Mouse (Mus musculus): ENCODE measurements around the gene Tex9.

Gene Tex9

GRCm38 (mm10) chr9:72492194-72492565 is at the start of gene Tex9:
Gene Tex9, minus strand, starts transcription at chr9:72492212.
- DNase-seq (ENCODE audit: low spot score in 2 of 2): no peak

GRCm38 (mm10) chr9:72537086-72537485 is 45.1 kb upstream of the Tex9 start:
- no peak for DNase-seq (ENCODE audit: low spot score in 2 of 2)

GRCm38 (mm10) chr9:72535394-72535793 is 43.4 kb upstream of the Tex9 start:
- no peak for DNase-seq (ENCODE audit: low spot score in 2 of 2)

DNA sequence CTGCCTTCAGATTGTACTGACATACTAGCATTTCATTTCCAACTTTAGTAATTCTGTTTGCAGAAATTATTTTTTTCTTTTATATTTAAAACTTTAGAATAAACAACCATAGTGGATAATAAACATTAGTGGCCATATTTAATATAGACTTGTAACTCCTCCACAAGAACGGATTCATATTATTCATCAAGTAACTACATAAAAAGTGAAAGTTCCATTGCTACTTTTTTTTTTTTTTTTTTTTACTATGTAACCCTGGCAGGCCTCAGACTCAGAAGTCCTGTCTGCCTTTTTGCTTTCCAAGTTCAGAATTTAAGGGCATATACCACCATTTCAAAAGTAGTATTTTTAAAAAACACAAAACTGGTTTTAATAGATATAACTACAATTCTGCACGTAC is 43.0 kb upstream of the Tex9 start:
- no peak for DNase-seq (ENCODE audit: low spot score in 2 of 2)

DNA sequence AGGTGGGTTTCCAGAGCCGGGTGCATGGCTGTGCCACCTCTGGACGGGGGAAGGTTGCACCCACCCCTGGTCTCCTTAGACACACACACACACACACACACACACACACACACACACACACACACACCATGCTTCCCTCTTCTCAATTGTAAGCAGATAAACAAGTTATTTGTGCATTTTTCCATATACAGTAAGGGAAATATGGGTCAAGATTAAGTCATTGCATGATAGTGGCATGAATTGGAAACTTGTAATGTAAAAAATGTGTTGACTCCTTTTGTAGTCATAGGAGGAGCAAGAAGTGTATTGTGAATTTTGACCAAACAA is 41.0 kb upstream of the Tex9 start:
- no peak for DNase-seq (ENCODE audit: low spot score in 2 of 2)

DNA sequence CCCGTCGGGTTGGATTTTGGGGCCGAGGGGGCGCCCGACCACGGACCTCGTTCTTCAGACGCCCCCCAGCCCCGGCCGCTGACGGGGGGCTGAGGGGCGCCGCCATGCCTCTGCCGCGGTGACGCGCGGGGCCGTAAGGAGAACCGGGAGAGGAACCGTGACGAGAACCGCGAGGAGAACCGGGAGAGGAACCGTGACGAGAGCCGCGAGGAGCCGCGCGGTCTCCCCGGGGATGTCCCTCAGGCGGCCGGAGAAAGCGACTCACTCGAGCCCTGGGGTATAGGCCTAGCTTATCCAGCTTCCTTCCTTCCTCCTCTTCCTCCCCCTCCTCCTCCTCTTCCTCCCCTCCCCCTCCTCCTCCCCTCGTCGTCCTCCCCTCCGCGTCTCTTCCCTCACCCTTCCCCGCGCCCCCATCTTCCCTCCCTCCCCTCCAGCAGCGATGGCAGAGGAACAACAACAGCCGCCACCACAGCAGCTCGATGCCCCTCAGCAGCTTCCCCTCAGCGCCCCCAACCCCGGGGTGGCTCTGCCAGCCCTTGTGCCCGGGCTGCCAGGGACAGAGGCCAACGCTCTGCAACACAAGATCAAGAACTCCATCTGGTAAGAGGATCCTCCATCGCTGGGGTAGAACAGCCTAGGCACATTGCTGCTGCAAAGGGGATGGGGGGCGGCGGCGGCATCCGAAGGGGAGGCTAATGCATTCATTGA is 40.5 kb upstream of the Tex9 start:
- DNase-seq (ENCODE audit: low spot score in 2 of 2): peak; percentile 49 to 61

DNA sequence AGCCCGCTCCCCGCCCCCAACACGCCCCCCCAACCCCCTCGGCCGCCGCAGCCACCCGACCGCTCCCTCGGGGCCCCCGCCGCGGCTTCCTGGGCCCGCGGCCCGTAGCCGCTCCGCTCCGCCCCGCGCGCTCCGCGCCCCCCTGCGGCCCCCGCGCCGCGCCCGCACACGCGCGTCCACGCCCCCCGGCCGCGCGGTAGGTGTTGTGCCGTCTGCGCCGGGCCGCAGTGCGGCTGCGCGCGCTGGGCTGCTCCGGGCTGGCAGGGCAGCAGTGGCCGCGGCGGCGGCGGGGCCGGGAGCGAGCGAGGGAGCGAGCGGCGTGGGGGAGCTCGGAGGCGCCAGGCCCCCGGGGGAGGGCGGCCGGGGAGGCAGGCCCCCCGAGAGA is 40.0 kb upstream of the Tex9 start, which contains the start of gene Rfx7:
Rfx7 (plus strand) TSS at position 245 of the 385 bp plus-strand sequence.
- peak; percentile 70 to 79 for DNase-seq (ENCODE audit: low spot score in 2 of 2)

DNA sequence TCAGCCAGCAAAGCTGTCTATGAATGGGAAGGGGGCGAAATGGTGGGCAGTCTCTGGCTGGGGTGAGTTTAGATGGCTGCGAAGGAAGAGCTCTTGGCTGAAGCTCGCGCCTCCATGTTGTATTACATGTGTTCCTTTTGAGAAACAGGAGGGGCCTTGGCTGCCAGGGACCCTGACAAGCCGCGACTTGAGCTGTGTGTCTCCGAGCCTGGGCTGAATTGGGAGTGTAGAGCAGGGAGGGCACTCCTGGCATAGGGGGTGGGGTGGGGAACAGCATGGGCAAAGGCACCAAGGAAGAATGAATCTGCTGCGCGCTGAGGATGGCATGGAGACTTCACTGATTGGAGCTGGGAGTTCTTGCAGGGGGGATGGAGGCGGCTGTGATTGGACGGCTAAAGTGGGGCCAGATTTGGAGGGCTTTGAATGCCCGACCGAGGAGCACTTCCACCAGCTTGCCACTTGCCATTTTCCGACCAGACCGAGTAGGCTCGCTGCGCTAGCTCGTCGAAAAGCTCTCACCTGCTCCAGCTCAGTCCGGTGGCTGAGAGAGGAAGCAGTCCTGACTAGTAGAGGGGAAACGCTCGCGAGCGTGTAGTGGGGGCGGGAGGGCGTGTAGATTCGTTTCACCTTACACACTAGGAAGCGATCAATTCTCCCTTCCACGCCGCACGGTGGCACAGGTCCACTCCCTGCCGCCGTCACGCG is 39.4 kb upstream of the Tex9 start:
- DNase-seq (ENCODE audit: low spot score in 2 of 2): peak; percentile 84 to 86

GRCm38 (mm10) chr9:72530824-72531223 is 38.8 kb upstream of the Tex9 start:
- no peak for DNase-seq (ENCODE audit: low spot score in 2 of 2)

- peak; percentile 55 to 78 for DNase-seq (ENCODE audit: low spot score in 2 of 2)
Measured at GRCm38 (mm10) chr9:72530237-72530636, 38.2 kb upstream of the Tex9 start.

GRCm38 (mm10) chr9:72526091-72526490 is 34.1 kb upstream of the Tex9 start:
- DNase-seq (ENCODE audit: low spot score in 2 of 2): no peak

DNA sequence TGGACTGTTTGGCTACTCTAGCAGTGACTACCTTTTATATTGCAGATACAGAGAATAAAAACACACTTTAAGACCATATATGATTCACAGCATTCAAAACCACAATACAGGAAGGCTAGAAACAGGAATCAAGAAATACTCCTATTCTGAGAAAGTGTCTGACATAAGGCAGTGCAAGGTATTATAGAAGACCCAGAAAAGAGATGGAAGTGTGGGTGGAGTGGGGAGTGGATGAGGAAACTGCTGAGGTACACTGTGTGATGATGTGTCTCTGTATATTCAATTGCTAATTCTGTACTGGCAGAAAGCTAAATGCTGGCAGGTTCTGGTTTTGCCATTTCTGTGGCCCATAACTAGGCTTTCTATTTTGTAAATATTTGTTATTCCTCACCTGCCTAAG is 28.8 kb upstream of the Tex9 start:
- DNase-seq (ENCODE audit: low spot score in 2 of 2): no peak

DNA sequence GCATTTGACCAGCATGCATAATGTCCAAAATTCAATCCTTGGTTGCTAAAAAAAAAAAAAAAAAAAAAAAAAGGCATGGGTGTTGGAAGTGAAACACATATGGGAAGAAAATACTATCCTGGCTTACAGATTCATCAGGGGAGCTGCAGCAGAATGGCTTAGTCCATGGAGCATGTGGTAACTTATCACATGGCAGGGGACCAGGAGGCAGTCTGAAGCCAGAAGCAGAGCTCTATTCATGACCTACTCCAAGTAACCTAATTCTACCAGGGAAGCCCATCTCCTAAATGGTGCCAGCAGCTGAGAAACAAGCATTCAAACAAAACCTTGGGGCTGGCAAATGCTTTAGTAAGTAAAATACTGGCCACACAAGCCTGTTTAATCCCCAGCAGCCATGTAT is 27.2 kb upstream of the Tex9 start:
- DNase-seq (ENCODE audit: low spot score in 2 of 2): no peak

GRCm38 (mm10) chr9:72515366-72515765 is 23.4 kb upstream of the Tex9 start:
- DNase-seq (ENCODE audit: low spot score in 2 of 2): no peak

DNA sequence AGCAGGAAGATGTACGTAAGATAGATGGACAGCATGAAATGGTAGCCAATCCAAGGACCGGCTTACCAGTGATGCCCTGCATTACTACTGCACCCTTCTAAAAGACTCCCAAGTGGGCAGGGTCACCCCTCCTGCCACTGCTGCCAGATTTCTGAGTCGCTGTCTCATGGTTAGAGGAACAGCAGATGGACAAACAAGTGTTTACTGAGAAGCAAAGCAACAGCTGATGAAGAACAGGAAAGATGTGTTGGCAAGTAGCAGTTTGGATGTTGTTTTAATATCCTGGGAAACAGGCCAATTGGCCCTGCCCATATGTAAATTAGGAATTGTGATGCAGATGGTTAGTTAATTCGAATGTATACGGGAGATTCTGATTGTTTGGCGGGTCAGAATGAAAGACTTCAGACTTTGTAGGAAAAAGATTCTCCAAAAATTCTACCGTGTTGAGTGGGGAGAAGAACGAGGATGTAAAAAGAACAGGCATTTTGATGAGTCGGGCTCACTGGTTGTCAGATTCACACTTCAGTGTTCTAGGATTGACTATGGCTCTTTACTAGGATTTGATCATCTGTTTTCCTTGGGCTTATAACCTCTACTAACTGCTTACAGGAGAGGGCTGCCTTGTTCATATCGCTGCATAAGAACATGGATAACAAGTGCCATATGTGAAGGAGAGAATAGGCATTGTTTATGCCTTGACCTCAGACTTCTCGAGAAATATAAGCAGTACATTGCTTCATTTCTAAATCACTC is 20.4 kb upstream of the Tex9 start:
- DNase-seq (ENCODE audit: low spot score in 2 of 2): no peak

DNA sequence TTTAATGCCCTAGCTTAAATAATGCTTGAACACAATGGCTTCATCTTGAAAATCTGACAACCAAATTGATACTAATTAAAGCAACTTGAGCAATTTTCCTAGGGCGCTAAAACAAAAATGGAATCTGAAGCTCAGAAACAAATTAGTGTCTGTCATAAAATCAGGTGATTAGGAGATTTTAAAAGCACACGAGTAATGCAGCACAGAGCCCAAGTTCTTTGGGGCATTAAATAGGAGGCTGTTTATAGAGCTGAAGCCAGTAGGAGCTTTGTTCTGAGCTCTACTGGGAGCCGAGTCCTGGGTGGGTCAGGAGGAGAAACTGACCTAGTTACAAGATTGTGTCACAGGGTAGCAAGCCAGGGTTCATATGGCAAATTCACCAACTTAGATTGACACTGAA is 5.2 kb upstream of the Tex9 start:
- no peak for DNase-seq (ENCODE audit: low spot score in 2 of 2)

DNA sequence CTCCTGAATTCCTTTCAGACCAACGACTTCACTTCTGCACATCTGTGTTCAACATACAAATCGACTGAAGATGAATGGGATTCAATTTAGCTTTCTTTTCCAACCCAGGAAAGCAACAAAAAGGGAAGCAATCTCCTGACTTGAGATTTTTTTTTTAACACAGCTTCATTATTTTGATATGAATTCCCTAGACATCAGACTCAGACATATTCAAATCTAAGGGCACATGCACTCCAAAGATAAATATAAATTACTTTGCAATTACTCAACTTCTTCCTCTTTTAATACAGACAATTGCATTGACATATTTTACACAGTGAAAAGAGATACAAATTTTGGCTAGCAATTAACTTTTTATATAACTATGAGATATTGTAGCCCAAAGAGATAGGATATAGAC is 4.7 kb upstream of the Tex9 start:
- DNase-seq (ENCODE audit: low spot score in 2 of 2): no peak

- DNase-seq (ENCODE audit: low spot score in 2 of 2): no peak
Measured at GRCm38 (mm10) chr9:72493984-72494685, 2.1 kb upstream of the Tex9 start.

GRCm38 (mm10) chr9:72493465-72493864 is 1.5 kb upstream of the Tex9 start:
- no peak for DNase-seq (ENCODE audit: low spot score in 2 of 2)

DNA sequence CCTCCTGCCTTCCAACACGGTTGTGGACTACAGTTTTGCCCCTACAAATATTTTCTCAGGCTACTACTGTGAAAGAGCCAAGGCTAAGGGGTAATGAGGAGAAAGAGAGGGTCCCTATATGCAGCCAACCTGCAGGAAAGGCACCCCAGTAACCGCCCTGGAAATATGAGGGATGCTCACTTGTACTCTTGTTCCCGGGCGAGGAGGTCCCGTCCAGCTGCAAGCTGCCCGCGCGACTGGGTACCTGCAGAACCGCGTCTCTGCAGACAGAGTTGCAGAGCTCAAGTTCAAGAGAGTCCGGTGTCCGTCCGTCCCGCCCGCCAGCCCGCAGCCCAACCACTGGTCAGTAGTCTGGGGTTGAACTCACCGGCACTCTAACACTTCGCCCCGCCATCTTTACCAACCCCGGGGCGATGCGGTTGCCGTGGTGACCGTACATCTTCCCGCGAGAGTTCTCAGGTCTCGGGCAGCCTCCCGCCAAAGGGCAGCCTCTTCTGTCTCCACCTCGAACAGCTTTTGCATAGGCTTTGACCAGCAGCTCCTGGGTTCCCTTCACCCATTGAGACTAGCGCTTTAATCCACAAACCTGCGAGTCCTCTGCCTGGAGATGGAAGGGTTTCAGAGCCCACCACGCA is 336 bp downstream of the Tex9 start:
- DNase-seq (ENCODE audit: low spot score in 2 of 2): peak; percentile 80 to 88

- DNase-seq (ENCODE audit: low spot score in 2 of 2): no peak
Measured at GRCm38 (mm10) chr9:72489131-72489530, 2.9 kb downstream of the Tex9 start.

DNA sequence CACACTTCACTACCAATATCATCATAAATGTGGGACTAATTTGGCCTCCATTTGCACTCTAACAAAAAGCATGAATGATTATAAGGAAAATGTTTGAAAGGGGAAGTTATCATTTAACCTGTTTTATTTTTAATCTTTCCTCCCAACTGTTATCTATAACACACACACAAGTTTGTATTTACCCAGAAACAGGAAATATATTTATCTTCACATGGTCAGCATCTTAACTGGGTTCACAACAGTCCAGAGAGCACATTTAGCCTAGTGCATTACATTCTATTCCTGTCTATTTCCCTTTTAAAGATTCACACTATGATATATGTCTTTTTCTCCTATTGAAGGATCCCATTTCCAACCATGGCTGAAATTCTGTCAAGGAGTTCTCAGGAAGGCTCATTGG is 3.5 kb downstream of the Tex9 start:
- DNase-seq (ENCODE audit: low spot score in 2 of 2): no peak
